Mouse (Mus musculus) liver, embryonic 15.5 days (tissue): ENCODE results near the gene Stab1. TPM values are rescaled to one million over a fixed set of nuclear protein-coding genes. Genes with fewer than 3 reads are reported as not detected.

ENCODE experiments used
- ATAC-seq: fragments of 200-750 bp; cut with Nextera tagmentation; 2 replicates; pipeline ENCODE4 v1.8.0; 2017; ENCODE audit warnings: moderate number of reproducible peaks, mild to moderate bottlenecking, moderate library complexity; ENCODE audit not compliant: insufficient read depth
- H3K27ac ChIP-seq: fragments of 300-500 bp; sonication (generic); replicated peaks from 2 replicates; pipeline ENCODE4 v1.5.1; 2015; ENCODE audit warnings: mild to moderate bottlenecking, inconsistent platforms
- H3K27me3 ChIP-seq: fragments of 300-500 bp; sonication (generic); 2 replicates; pipeline ENCODE4 v1.6.1; 2015; ENCODE audit warnings: mild to moderate bottlenecking, inconsistent platforms
- H3K36me3 ChIP-seq: fragments of 300-500 bp; sonication (generic); replicated peaks from 2 replicates; pipeline ENCODE4 v1.6.1; 2015; ENCODE audit warnings: moderate library complexity, mild to moderate bottlenecking, inconsistent platforms
- H3K4me1 ChIP-seq: fragments of 300-500 bp; sonication (generic); replicated peaks from 2 replicates; pipeline ENCODE4 v1.6.1; 2015; ENCODE audit warnings: inconsistent platforms
- H3K4me2 ChIP-seq: fragments of 300-500 bp; sonication (generic); 2 replicates; pipeline ENCODE4 v1.6.1; 2015; ENCODE audit warnings: moderate library complexity, mild to moderate bottlenecking, inconsistent platforms
- H3K4me3 ChIP-seq: fragments of 300-500 bp; sonication (generic); replicated peaks from 2 replicates; pipeline ENCODE4 v1.5.1; 2015; ENCODE audit warnings: mild to moderate bottlenecking, inconsistent platforms
- H3K9ac ChIP-seq: fragments of 300-500 bp; sonication (generic); 2 replicates; pipeline ENCODE4 v1.6.1; 2015; ENCODE audit warnings: moderate library complexity, mild to moderate bottlenecking, inconsistent platforms
- H3K9me3 ChIP-seq: fragments of 300-500 bp; sonication (generic); replicated peaks from 2 replicates; pipeline ENCODE4 v1.6.1; 2016; ENCODE audit warnings: inconsistent platforms
- WGBS: fragments of 180-500 bp; shearing (Covaris S2); methylation state at CpG from one replicate; pipeline ENCODE4 v1.1.7; 2015; ENCODE audit warnings: mixed read lengths; ENCODE audit not compliant: insufficient replicate concordance; 5-methylcytosine and 5-hydroxymethylcytosine counted together
- polyA plus RNA-seq: library from polyadenylated mRNA; unstranded; fragments of >200 nt; fragmentation: Nextera tagmentation; extraction: Ambion mirVana; gene quantifications from 2 replicates; pipeline ENCODE4 v1.2.1, GENCODE M21; 2015

The Stab1 gene
- polyA plus RNA-seq, 1 experiment from 2014 or later = 22.0 TPM

DNA sequence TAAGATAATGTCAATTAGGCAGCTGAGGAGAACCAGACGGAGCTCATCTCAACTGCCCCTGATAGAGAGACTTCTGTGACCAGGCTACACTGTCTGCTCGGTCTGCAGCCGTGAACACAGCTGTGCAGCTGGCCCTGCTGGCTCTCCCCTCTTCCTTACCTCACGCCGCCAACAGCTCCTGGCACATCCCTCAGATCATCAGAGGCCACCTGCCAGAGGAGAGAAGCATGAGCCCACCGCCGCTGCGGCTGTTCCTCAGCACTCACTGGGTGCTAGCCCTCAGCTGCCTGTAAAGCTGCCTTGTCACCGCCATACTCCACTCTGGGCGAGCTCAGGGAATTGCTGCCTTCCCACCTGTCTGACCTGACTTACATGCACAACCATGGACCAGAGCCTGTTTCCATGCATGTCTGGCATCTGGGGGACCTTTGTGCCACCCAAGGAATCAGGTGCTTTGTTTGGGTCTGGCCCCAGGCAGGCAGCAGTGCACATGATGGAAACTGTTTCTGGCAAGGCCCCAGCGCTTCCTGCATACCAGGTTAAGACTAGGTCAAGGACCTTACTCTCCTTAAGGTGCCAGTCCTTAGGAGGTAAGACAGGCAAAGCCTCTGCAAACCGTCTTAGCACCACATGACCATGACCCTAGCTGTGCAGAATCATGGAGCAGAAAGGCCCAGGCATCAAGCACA is 11.4 kb upstream of the Stab1 start:
- ATAC-seq = no peak
- no peaks in the 10 kb centered on the region for H3K9me3 ChIP-seq
- no peak overlapping the region for H3K4me3 ChIP-seq
- 79% methylated on average over 12 of the region's 12 CpGs for WGBS
- H3K27ac ChIP-seq = no peak overlapping the region
- no peaks in the 10 kb centered on the region for H3K27me3 ChIP-seq
- no peak overlapping the region for H3K9ac ChIP-seq
- no peak overlapping the region for H3K4me2 ChIP-seq
- H3K4me1 ChIP-seq = peaks cover 33% of the 10 kb centered on the region
- H3K36me3 ChIP-seq = peaks cover 92% of the 10 kb centered on the region

DNA sequence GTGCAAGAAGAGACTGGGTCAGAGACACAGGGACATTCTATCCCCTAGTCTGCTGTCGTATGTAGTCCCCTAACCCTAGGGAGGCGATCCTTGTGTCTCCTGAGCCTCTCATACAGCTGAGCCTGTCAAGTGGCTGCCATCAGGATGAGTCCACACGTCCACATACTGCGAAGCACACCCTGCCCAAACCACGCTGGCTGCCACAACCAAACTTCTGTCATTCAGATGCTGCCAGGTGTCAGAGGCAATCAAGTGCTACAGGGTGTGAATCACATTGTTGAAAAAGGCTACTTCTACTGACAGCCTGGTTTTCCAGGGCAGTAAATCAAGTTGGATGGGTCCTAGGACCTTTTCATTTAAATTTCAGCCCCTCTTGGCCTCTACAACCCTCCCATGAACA is 9.3 kb upstream of the Stab1 start:
- Histone ChIP-seq H3K4me3 (no peak overlapping the region), H3K4me2 (no peak overlapping the region), H3K9me3 (no peaks in the 10 kb centered on the region), H3K27ac (no peak overlapping the region), H3K36me3 (peaks cover 92% of the 10 kb centered on the region), H3K4me1 (peaks cover 13% of the 10 kb centered on the region), H3K27me3 (no peaks in the 10 kb centered on the region), H3K9ac (no peak overlapping the region)
- 79% methylated on average over 5 of the region's 5 CpGs for WGBS
- no peak for ATAC-seq

DNA sequence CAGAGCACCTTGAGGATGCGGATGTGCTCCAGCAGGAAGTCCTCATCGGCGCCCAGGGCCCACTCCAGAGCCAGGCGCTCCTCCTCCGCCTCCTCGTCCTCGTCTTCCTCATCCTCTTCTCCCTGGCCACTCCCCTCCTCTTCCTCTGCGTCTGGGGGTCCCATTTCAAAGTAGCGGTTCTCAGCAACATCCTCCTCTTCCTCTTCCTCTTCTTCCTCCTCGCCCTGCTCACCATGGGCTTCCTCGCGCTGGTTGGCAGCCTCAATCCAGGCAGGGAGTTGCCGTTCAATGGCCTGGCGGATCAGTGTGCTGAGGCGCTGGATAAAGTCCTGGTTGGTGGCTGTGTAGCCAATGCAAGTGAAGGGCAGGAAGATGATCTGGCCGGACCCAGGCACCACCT is 8.8 kb upstream of the Stab1 start:
- Histone ChIP-seq H3K27me3 (no peaks in the 10 kb centered on the region), H3K27ac (no peak overlapping the region), H3K9ac (no peak overlapping the region), H3K4me1 (peaks cover 8% of the 10 kb centered on the region), H3K9me3 (no peaks in the 10 kb centered on the region), H3K4me3 (no peak overlapping the region), H3K36me3 (peaks cover 92% of the 10 kb centered on the region), H3K4me2 (no peak overlapping the region)
- no peak for ATAC-seq
- WGBS = 78% methylated on average over 16 of the region's 16 CpGs

DNA sequence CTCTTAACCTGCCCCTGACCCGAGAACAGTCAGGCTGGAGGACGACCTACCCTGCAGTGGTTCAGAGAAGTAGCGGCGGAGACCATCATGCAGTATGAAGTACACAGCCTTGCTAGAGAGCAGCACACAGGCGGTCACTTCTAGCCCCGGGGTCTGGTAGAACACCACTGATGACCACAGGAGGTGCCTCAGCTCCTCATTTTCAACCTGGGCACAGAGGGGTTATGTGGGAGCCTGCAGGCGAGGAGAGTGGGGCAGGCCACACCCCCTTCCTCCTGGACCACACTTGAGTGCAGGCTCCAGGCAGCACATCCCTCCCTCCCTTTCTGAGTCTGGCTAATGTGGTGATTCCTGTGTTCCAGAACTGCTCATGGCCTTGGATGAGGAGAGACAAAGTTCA is 5.1 kb upstream of the Stab1 start:
- no peak overlapping the region for H3K27ac ChIP-seq
- no peak overlapping the region for H3K4me3 ChIP-seq
- ATAC-seq = no peak
- no peak overlapping the region for H3K9ac ChIP-seq
- WGBS = 78% methylated on average over 7 of the region's 7 CpGs
- H3K27me3 ChIP-seq = peaks cover 5% of the 10 kb centered on the region
- H3K36me3 ChIP-seq = peaks cover 84% of the 10 kb centered on the region
- H3K9me3 ChIP-seq = no peaks in the 10 kb centered on the region
- peaks cover 10% of the 10 kb centered on the region; the same call in 1 of the 2 replicates for H3K4me1 ChIP-seq
- H3K4me2 ChIP-seq = no peak overlapping the region

DNA sequence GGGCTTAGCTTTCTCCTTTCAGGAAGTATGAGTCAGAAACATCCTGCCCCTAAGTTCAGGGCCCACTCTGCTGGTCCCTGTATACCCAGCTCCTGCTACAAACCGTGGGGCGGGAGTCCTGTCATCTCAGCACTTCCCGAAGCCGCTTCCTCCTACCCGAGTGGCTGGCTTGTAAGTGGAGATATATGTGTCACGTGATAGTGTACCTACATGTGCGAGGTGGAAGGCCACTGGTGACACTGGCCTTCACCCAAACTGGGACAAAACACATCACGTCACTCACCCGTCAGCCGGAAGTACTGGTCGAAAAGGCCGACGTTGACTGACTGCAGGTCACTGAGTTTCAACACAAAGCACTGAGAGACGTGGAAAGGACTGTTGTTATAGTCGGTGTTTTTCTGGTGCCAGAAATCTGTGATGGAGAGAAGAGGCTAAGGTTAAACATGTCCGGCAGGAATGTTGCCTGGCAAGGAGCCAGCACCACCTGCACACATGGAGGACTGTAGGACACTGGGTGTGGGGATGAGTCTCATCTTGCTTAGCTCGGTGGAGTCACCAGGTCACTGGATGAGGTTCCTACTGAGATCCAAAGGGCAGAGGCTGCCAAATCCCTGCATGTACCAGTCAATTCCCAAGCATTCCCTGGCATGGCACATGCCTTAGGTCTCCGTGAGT is 4.5 kb upstream of the Stab1 start:
- Histone ChIP-seq H3K9me3 (no peaks in the 10 kb centered on the region), H3K27me3 (peaks cover 12% of the 10 kb centered on the region), H3K36me3 (peaks cover 80% of the 10 kb centered on the region), H3K27ac (no peak overlapping the region), H3K9ac (no peak overlapping the region), H3K4me3 (no peak overlapping the region), H3K4me2 (no peak overlapping the region), H3K4me1 (peaks cover 13% of the 10 kb centered on the region)
- 71% methylated on average over 18 of the region's 18 CpGs for whole genome bisulfite sequencing
- ATAC-seq = peak; percentile 41

DNA sequence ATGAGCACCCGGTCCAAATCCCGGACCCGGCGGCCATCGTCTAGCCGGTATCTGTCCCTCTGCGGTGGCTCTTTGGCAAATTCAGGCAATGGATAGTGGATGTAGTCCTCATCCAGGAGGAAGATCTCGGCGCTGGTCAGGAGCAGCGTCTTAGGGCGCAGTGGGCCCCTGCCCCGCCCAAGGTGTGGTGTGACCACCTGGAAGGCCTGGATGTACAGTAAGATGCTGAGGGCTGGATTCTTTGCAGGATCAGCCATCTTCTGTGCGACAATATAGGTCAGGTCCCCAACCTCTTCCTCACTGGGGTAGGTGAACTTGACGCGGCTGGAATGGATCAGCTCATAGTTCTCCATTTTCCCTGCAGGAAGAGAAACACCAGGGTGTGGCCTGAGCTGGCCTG is 3.4 kb upstream of the Stab1 start:
- Histone ChIP-seq H3K27ac (no peak overlapping the region), H3K36me3 (peaks cover 69% of the 10 kb centered on the region)

DNA sequence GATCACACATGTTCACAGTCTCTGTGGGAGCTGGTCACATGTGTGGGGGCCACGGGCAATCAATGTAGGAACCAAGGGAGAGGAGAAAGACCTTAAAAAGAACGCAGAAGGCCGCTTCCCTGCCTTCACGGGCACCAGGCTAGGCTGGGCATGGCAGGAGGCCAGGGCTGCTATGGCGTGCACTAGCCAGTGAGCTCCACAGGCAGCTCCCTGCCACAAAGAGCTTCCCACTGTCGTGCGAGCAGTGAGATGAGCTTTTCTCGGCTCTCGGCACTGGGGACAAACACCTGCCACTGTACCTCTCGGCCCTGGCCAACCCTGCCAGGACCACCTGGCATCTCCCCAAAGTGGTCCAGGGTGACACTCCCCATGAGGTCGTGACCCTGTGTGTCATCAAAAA is 2.9 kb upstream of the Stab1 start:
- no peak for ATAC-seq
- no peak overlapping the region for H3K9ac ChIP-seq
- peaks cover 19% of the 10 kb centered on the region for H3K4me1 ChIP-seq
- no peak overlapping the region for H3K27ac ChIP-seq
- WGBS = 82% methylated on average over 11 of the region's 11 CpGs
- H3K27me3 ChIP-seq = peaks cover 25% of the 10 kb centered on the region
- H3K4me3 ChIP-seq = no peak overlapping the region
- no peaks in the 10 kb centered on the region for H3K9me3 ChIP-seq
- no peak overlapping the region for H3K4me2 ChIP-seq
- H3K36me3 ChIP-seq = peaks cover 64% of the 10 kb centered on the region

More for the DNA sequence above, 3.4 kb upstream of the Stab1 start:
- H3K4me3 ChIP-seq = no peak overlapping the region
- ATAC-seq = no peak
- WGBS = 87% methylated on average over 15 of the region's 15 CpGs
- no peaks in the 10 kb centered on the region for H3K9me3 ChIP-seq
- H3K27me3 ChIP-seq = peaks cover 21% of the 10 kb centered on the region
- no peak overlapping the region for H3K9ac ChIP-seq
- H3K4me2 ChIP-seq = no peak overlapping the region
- H3K4me1 ChIP-seq = peaks cover 14% of the 10 kb centered on the region

DNA sequence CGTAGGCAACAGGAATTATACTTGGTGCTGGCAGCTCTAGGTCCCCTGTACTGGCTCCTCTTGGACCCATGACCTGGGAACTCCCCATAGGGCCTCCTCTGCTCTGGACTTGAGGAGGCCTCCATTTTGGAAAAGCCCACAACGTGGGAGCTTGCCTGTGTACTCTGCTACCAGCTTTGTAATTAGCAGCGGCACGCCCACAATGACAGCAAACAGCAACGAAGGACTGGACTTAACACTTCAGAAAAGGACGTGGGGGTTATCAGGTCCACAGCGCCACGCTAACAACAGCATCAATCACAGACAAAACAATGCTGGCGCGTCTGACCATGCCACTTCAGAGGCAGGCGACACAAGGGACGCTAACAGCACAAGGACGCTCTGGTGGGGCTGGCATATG is 2.5 kb upstream of the Stab1 start:
- peaks cover 60% of the 10 kb centered on the region for H3K36me3 ChIP-seq
- no peak overlapping the region for H3K4me2 ChIP-seq
- no peak overlapping the region for H3K27ac ChIP-seq
- peaks cover 22% of the 10 kb centered on the region for H3K4me1 ChIP-seq
- WGBS = 82% methylated on average over 13 of the region's 13 CpGs
- H3K9ac ChIP-seq = no peak overlapping the region
- peaks cover 27% of the 10 kb centered on the region for H3K27me3 ChIP-seq
- no peaks in the 10 kb centered on the region for H3K9me3 ChIP-seq
- ATAC-seq = no peak
- H3K4me3 ChIP-seq = no peak overlapping the region

DNA sequence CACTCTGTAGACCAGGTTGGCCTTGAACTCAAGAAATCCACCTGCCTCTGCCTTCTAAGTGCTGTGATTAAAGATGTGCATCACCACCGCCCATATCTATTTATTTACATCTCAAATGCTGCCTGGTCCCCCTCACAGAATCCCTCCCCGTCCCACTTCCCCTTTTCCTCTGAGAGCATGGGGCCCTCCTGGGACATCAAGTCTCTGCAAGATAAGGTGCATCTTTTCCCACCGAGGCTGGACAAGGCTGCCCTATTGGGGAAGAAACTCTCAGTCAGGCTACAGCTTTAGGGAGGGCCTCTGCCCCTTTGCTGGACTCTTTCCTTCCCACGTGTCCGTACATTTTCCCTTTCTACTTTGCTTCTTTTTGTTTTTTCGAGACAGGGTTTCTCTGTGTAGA is 1.1 kb upstream of the Stab1 start:
- peaks cover 46% of the 10 kb centered on the region for H3K36me3 ChIP-seq
- H3K4me1 ChIP-seq = peaks cover 34% of the 10 kb centered on the region
- peaks cover 27% of the 10 kb centered on the region for H3K27me3 ChIP-seq
- no peak overlapping the region for H3K4me3 ChIP-seq
- no peak overlapping the region for H3K4me2 ChIP-seq
- no peaks in the 10 kb centered on the region for H3K9me3 ChIP-seq
- H3K9ac ChIP-seq = no peak overlapping the region
- no peak for ATAC-seq
- 18% methylated on average over 6 of the region's 6 CpGs for WGBS
- H3K27ac ChIP-seq = no peak overlapping the region

DNA sequence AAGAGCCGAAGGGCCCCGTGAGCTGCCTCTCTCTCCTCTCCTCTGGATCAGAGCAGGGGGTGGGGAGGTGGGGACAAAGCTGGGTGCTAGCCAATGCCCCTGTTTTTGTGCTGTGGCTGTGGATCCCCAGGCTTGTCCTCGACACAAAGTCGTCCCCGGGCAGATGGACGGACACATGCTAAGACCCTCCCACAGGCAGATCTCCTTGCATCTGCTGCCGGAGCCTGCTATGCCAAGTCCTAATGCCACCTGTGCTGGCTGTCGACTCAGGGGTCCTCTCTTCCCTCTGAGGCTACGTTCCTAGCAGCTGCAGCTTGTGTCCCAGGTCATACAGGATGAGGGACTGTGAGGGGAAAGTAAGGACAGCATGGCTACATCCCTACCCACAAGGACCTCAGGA is 1.6 kb downstream of the Stab1 start:
- Histone ChIP-seq H3K9ac (no peak overlapping the region), H3K36me3 (peaks cover 19% of the 10 kb centered on the region), H3K4me2 (peak overlapping the region; percentile 10; the same call in 1 of the 2 replicates), H3K27me3 (peaks cover 27% of the 10 kb centered on the region), H3K9me3 (no peaks in the 10 kb centered on the region), H3K4me3 (peak overlapping the region; percentile 9; the same call in 1 of the 2 replicates), H3K4me1 (peaks cover 53% of the 10 kb centered on the region), H3K27ac (peak overlapping the region; percentile 39; the same call in 1 of the 2 replicates)
- ATAC-seq = no peak
- WGBS = 52% methylated on average over 9 of the region's 9 CpGs

DNA sequence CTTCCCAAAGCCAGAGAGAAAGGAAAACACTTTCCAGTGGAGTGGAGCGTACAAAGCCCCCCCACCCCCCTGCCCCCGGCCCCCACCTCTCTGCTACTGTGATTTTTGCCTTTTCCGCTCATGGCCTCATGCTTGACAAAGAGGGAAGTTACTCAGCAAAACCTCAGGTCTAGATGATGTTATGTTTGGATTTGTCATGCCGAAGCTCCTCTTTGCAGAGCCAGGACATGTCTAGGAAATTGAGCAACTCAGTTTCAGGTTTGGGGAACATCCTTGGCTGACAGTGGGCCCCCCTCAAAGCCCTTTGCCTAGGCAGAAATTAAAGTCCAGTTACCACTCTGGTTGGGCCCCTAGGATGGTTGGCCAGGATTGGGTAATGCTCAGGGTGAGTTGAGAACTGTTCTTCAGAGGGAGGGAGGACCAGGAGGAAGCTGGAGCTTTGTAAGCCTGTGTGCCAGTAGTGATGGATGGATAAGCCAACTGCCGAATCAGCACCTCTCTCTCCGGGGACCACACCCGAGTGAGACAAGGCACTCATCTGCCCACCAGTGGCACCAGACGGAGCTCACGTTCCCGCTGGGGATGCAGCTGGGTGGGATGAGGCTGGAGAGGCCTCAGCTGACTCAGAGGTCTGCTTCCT is 2.3 kb downstream of the Stab1 start:
- WGBS = 17% methylated on average over 10 of the region's 10 CpGs

More for the DNA sequence above, 2.3 kb downstream of the Stab1 start:
- no peaks in the 10 kb centered on the region for H3K9me3 ChIP-seq
- H3K36me3 ChIP-seq = peaks cover 12% of the 10 kb centered on the region
- H3K4me3 ChIP-seq = no peak overlapping the region
- peak overlapping the region; percentile 39 for H3K27ac ChIP-seq
- ATAC-seq = peak; percentile 26; the same call in 1 of the 2 replicates
- peaks cover 27% of the 10 kb centered on the region for H3K27me3 ChIP-seq
- 0 out of 2 replicates have a peak overlapping the region, but pooled peaks have one; percentile 10 for H3K4me2 ChIP-seq
- peaks cover 56% of the 10 kb centered on the region for H3K4me1 ChIP-seq
- H3K9ac ChIP-seq = no peak overlapping the region
